Mouse (Mus musculus) 3134 (cell line): Measurements from ENCODE around the gene Spib.

Experiments used
- DNase-seq: peaks from one replicate; pipeline ENCODE4 v3.0.0-alpha.2; 2011; ENCODE audit warnings: low spot score; ENCODE audit not compliant: insufficient read length; ENCODE audit errors: extremely low read depth

Gene Spib

GRCm38 (mm10) chr7:44491391-44491790 is 40.5 kb downstream of the Spib start:
- DNase-seq, result no peak

GRCm38 (mm10) chr7:44490281-44490680 is 41.6 kb downstream of the Spib start:
- DNase-seq, result no peak

- no peak for DNase-seq
These were observed 43.3 kb downstream of the Spib start for GRCm38 (mm10) chr7:44488545-44488944.

GRCm38 (mm10) chr7:44487936-44488335 is 43.9 kb downstream of the Spib start:
- no peak for DNase-seq

GRCm38 (mm10) chr7:44486927-44487575 is 44.8 kb downstream of the Spib start:
- DNase-seq, result no peak

GRCm38 (mm10) chr7:44485572-44486195 is 46.2 kb downstream of the Spib start:
- DNase-seq, result no peak

GRCm38 (mm10) chr7:44484841-44485571 is 46.9 kb downstream of the Spib start:
- DNase-seq, result no peak

- DNase-seq, result no peak
These were observed 47.8 kb downstream of the Spib start for GRCm38 (mm10) chr7:44484109-44484508.

GRCm38 (mm10) chr7:44482836-44483435 is 48.9 kb downstream of the Spib start:
- no peak for DNase-seq
